ENCODE assay signal across 16 mouse cellular contexts in the genomic region with DNA sequence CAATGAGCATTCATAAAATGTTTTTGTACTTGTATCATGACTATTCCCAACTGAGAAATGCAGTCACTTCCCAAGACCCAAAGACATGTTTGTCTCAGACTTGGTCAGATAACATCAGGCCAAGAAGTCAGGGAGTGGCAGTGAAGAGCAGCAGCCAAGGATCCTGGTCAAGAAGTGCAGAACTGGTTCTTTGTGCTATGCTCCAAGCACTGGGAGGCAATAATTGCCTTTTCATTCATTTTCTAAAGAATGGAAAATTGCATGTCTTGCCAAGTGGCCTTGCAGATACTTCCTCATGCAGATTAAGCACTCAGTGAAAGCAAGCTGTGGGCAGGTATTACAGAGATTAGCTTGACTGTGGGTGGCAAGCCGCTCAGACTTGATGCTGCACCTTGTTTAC.
DNase-seq lines count a peak whose midpoint lies in the region; TF ChIP-seq lines count a peak whose summit lies in the region.
"Had no signal": no experiment of that assay in that cellular context is flagged by ENCODE, and none has a peak within 500 bp of the region (broad histone marks: within the 10 kb centered on the region; RNA-seq: fewer than 3 reads in every experiment).

No protein-coding gene starts in this region.

- H3K4me1 ChIP-seq in heart, embryonic 10.5 days: no peaks in the 10 kb centered on the region
- no peaks in the 10 kb centered on the region for H3K4me1 ChIP-seq in thymus, adult 2 months (replicated peaks; ENCODE audit: control insufficient read depth, insufficient read depth, low read length)
- H3K4me1 ChIP-seq: embryonic facial prominence, embryonic 15.5 days; hindbrain, embryonic 15.5 days; limb, embryonic 15.5 days had no signal

- no peak for TF ChIP-seq POLR2A in thymus, adult 2 months (IDR thresholded peaks at IDR 0.05; ENCODE audit: control insufficient read depth, extremely low read depth, insufficient read depth, low read length, poor library complexity)

- no peaks in the 10 kb centered on the region for H3K36me3 ChIP-seq in heart, embryonic 10.5 days
- H3K36me3 ChIP-seq in thymus, adult 2 months (ENCODE audit: control insufficient read depth, insufficient read depth, low read length): no peaks in the 10 kb centered on the region
- H3K36me3 ChIP-seq: embryonic facial prominence, embryonic 15.5 days; hindbrain, embryonic 15.5 days; limb, embryonic 15.5 days had no signal

- TF ChIP-seq CTCF in thymus, adult 2 months (IDR thresholded peaks at IDR 0.05; ENCODE audit: borderline replicate concordance, control insufficient read depth, extremely low read depth, insufficient read depth, low read length, poor library complexity): no peak

- DNase-seq in heart, adult 11 months: peak; percentile 96
- DNase-seq in heart, embryonic 10.5 days (ENCODE audit: low spot score): no peak
- DNase-seq in lung, adult 18-20 months: peak; percentile 8 to 46
- DNase-seq in lung, postnatal 10 days: no peak
- peak; percentile 68 for DNase-seq in fat pad, adult 2 months (ENCODE audit: extremely low read depth, low read depth, low spot score)
- peak; percentile 67 for DNase-seq in lung, postnatal 36 days
- DNase-seq in thymus, adult 2 months: no peak
- DNase-seq in adrenal gland, adult 18-20 months (ENCODE audit: low spot score in 2 of 2): no peak
- DNase-seq: cerebellum, postnatal 36 days; gastrocnemius, postnatal 14 days; lung, embryonic 14.5 days had no signal

- 35% methylated on average over 1 of the region's 1 CpGs for WGBS in heart, embryonic 10.5 days
- 76% methylated on average over 1 of the region's 1 CpGs for WGBS in thymus, adult 2 months

- H3K4me3 ChIP-seq in heart, embryonic 10.5 days: no peak overlapping the region
- H3K4me3 ChIP-seq in thymus, adult 2 months (ENCODE audit: control insufficient read depth, insufficient read depth, low read length): no peak overlapping the region
- H3K4me3 ChIP-seq: embryonic facial prominence, embryonic 15.5 days; hindbrain, embryonic 15.5 days; limb, embryonic 15.5 days; myocyte had no signal

- H3K27me3 ChIP-seq in heart, embryonic 10.5 days (ENCODE audit: insufficient read depth, poor library complexity, severe bottlenecking): no peaks in the 10 kb centered on the region
- no peaks in the 10 kb centered on the region for H3K27me3 ChIP-seq in thymus, adult 2 months (ENCODE audit: control insufficient read depth, insufficient read depth, low read length)
- H3K27me3 ChIP-seq: embryonic facial prominence, embryonic 15.5 days; hindbrain, embryonic 15.5 days; limb, embryonic 15.5 days had no signal

- no peaks in the 10 kb centered on the region for H3K9me3 ChIP-seq in heart, embryonic 10.5 days
- H3K9me3 ChIP-seq: embryonic facial prominence, embryonic 15.5 days; hindbrain, embryonic 15.5 days; limb, embryonic 15.5 days had no signal

- H3K27ac ChIP-seq in heart, embryonic 10.5 days: no peak overlapping the region
- no peak overlapping the region for H3K27ac ChIP-seq in thymus, adult 2 months (ENCODE audit: control insufficient read depth, insufficient read depth, low read length)
- H3K27ac ChIP-seq: embryonic facial prominence, embryonic 15.5 days; hindbrain, embryonic 15.5 days; kidney, postnatal 0 days; limb, embryonic 15.5 days had no signal

Comparison
In these comparisons a context has a peak if more than half of its experiments do, and no peak if none do; other contexts are left out.
1. DNase-seq: peak in heart, adult 11 months (single experiment), lung, adult 18-20 months (2 of 2), fat pad, adult 2 months (single experiment) and lung, postnatal 36 days (single experiment); none in heart, embryonic 10.5 days (single experiment), lung, postnatal 10 days (single experiment), thymus, adult 2 months (single experiment) and adrenal gland, adult 18-20 months (0 of 2).